Mouse (Mus musculus) forebrain, embryonic 12.5 days (tissue): Measurements from ENCODE around the gene Nthl1. TPM values are rescaled to one million over a fixed set of nuclear protein-coding genes. Genes with fewer than 3 reads are reported as not detected.

Experiments
- ATAC-seq: fragments of 200-750 bp; cut with Nextera tagmentation; 2 replicates; pipeline ENCODE4 v1.8.0; 2017; ENCODE audit warnings: moderate TSS enrichment; ENCODE audit not compliant: low FRiP score
- H3K27ac ChIP-seq: fragments of 300-500 bp; sonication (generic); 2 replicates; pipeline ENCODE4 v1.5.1; 2016; ENCODE audit warnings: mild to moderate bottlenecking
- H3K27me3 ChIP-seq: fragments of 300-500 bp; sonication (generic); 2 replicates; pipeline ENCODE4 v1.6.1; 2016; ENCODE audit warnings: mild to moderate bottlenecking
- H3K36me3 ChIP-seq: fragments of 300-500 bp; sonication (generic); replicated peaks from 2 replicates; pipeline ENCODE4 v1.6.1; 2016; ENCODE audit warnings: mild to moderate bottlenecking
- H3K4me1 ChIP-seq: fragments of 300-500 bp; sonication (generic); 2 replicates; pipeline ENCODE4 v1.6.1; 2016
- H3K4me2 ChIP-seq: fragments of 300-500 bp; sonication (generic); 2 replicates; pipeline ENCODE4 v1.6.1; 2016; ENCODE audit warnings: mild to moderate bottlenecking, moderate library complexity
- H3K4me3 ChIP-seq: fragments of 300-500 bp; sonication (generic); replicated peaks from 2 replicates; pipeline ENCODE4 v1.5.1; 2016; ENCODE audit warnings: mild to moderate bottlenecking
- H3K9ac ChIP-seq: fragments of 300-500 bp; sonication (generic); 2 replicates; pipeline ENCODE4 v1.6.1; 2016; ENCODE audit warnings: mild to moderate bottlenecking
- H3K9me3 ChIP-seq: fragments of 300-500 bp; sonication (generic); 2 replicates; pipeline ENCODE4 v1.6.1; 2016
- WGBS: fragments of 180-500 bp; shearing (Covaris S2); methylation state at CpG from one replicate; pipeline ENCODE4 v1.1.7; 2016; 5-methylcytosine and 5-hydroxymethylcytosine counted together
- microRNA-seq: library from miRNA; unstranded; fragments of <30 nt; microRNA quantifications from one replicate; pipeline ENCODE4, GENCODE M21; 2017
- polyA plus RNA-seq: library from polyadenylated mRNA; unstranded; fragments of >200 nt; fragmentation: Nextera tagmentation; extraction: Ambion mirVana; gene quantifications from 2 replicates; pipeline ENCODE4 v1.2.1, GENCODE M21; 2016

Nthl1 gene
- polyA plus RNA-seq, 1 experiment from 2014 or later = 18.8 TPM

DNA sequence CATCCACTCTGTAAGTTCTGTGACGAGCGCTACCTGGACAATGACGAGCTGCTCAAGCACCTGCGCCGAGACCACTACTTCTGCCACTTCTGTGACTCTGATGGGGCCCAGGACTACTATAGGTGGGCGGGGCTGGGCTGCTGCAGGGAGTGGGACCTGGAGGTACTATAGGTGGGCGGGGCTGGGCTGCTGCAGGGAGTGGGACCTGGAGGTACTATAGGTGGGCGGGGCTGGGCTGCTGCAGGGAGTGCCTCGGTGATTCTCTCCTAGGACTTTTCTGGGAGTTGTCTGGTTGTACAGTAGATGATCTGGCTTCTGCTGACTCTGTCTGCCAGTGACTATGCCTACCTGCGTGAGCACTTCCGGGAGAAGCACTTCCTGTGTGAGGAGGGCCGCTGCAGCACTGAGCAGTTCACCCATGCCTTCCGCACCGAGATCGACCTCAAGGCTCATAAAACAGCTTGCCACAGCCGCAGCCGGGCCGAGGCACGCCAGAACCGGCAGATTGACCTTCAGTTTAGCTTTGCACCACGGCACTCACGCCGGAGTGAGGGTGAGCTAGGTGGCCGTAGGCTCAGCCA, 45.1 kb downstream of the Nthl1 start:
- H3K9ac ChIP-seq = no peak overlapping the region
- no peaks in the 10 kb centered on the region for H3K9me3 ChIP-seq
- H3K36me3 ChIP-seq = peaks cover 62% of the 10 kb centered on the region
- H3K4me3 ChIP-seq = no peak overlapping the region
- peaks cover 6% of the 10 kb centered on the region; the same call in 1 of the 2 replicates for H3K4me1 ChIP-seq
- no peak overlapping the region for H3K4me2 ChIP-seq
- no peak for ATAC-seq
- whole genome bisulfite sequencing = 94% methylated on average over 24 of the region's 24 CpGs
- H3K27ac ChIP-seq = no peak overlapping the region
- H3K27me3 ChIP-seq = no peaks in the 10 kb centered on the region

GRCm38 (mm10) chr17:24686514-24686913, 54.0 kb downstream of the Nthl1 start:
- Histone ChIP-seq H3K27me3 (peaks cover 52% of the 10 kb centered on the region), H3K4me2 (peak overlapping the region; percentile 27; the same call in 1 of the 2 replicates), H3K4me3 (no peak overlapping the region), H3K4me1 (peaks cover 33% of the 10 kb centered on the region), H3K27ac (no peak overlapping the region), H3K9ac (no peak overlapping the region), H3K36me3 (peaks cover 11% of the 10 kb centered on the region), H3K9me3 (no peaks in the 10 kb centered on the region)
- ATAC-seq = no peak
- WGBS = 23% methylated on average over 16 of the region's 16 CpGs

DNA sequence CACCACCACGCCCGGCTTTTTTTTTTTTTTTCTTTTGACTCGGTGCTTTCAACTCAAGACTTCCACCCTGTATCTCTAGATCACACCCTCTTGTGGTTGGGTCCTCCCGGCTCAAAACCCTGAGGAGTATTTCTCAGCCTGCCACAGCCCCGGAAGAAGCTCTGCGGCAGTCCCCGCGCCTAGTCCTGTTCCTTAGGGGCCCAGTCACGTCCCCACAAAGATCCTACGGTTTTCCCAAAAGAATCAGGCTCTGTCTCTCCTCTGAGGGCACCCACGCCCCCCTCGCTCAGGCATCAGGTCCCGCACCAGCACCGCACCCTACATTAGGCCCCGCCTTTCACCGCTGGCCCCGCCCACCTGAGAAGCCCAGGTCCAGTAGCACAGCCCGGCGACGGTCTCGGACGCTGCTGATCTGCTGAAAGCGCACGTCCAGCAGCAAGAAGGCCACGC, 54.7 kb downstream of the Nthl1 start:
- WGBS = 3% methylated on average over 25 of the region's 25 CpGs
- Histone ChIP-seq H3K4me2 (peak overlapping the region; percentile 52), H3K27ac (no peak overlapping the region), H3K4me3 (peak overlapping the region; percentile 30), H3K9ac (no peak overlapping the region; the same call in 1 of the 2 replicates), H3K9me3 (no peaks in the 10 kb centered on the region), H3K27me3 (peaks cover 52% of the 10 kb centered on the region), H3K4me1 (peaks cover 33% of the 10 kb centered on the region), H3K36me3 (peaks cover 7% of the 10 kb centered on the region)
- ATAC-seq = no peak

GRCm38 (mm10) chr17:24687599-24687998, 55.1 kb downstream of the Nthl1 start:
- Histone ChIP-seq H3K4me2 (peak overlapping the region; percentile 52), H3K27ac (no peak overlapping the region), H3K4me3 (peak overlapping the region; percentile 30), H3K4me1 (peaks cover 33% of the 10 kb centered on the region), H3K9me3 (no peaks in the 10 kb centered on the region), H3K27me3 (peaks cover 52% of the 10 kb centered on the region), H3K9ac (no peak overlapping the region; the same call in 1 of the 2 replicates), H3K36me3 (peaks cover 7% of the 10 kb centered on the region)
- no peak for ATAC-seq
- WGBS = 19% methylated on average over 23 of the region's 23 CpGs

Small RNAs within 50 kb of the gene (microRNA-seq; reads per million reads assigned to microRNA genes)
- not detected for gene Gm24589

Other genes with a start within 250 kb of the Nthl1 start
- gene Rnps1, start 218.1 kb upstream of the Nthl1 start, polyA plus RNA-seq = 391 and 404 TPM in 2 replicates
- 53.5 and 61.2 TPM in 2 replicates for gene Eci1, start 206.0 kb upstream of the Nthl1 start, polyA plus RNA-seq
- 4.9 and 5.1 TPM in 2 replicates for gene Dnase1l2, start 189.6 kb upstream of the Nthl1 start, polyA plus RNA-seq
- gene E4f1, start 162.4 kb upstream of the Nthl1 start, polyA plus RNA-seq = 34.1 and 37.1 TPM in 2 replicates
- gene Pgp, start 162.3 kb upstream of the Nthl1 start, polyA plus RNA-seq = 59.3 and 60.3 TPM in 2 replicates
- not detected in 2 replicates for gene Bricd5, start 158.8 kb upstream of the Nthl1 start, polyA plus RNA-seq
- 34.4 and 37.9 TPM in 2 replicates for gene Mlst8, start 153.6 kb upstream of the Nthl1 start, polyA plus RNA-seq
- 14.8 and 16.6 TPM in 2 replicates for gene Caskin1, start 144.1 kb upstream of the Nthl1 start, polyA plus RNA-seq
- 100 and 103 TPM in 2 replicates for gene Traf7, start 104.7 kb upstream of the Nthl1 start, polyA plus RNA-seq
- gene Rab26, start 98.5 kb upstream of the Nthl1 start, polyA plus RNA-seq = 1.7 and 1.9 TPM in 2 replicates
- 15.5 and 17.9 TPM in 2 replicates for gene Pkd1, start 82.8 kb upstream of the Nthl1 start, polyA plus RNA-seq
- gene Tsc2, start 50 bp upstream of the Nthl1 start, polyA plus RNA-seq = 78.4 and 89.3 TPM in 2 replicates
- 18.3 and 21.9 TPM in 2 replicates for gene Slc9a3r2, start 17.6 kb downstream of the Nthl1 start, polyA plus RNA-seq
- gene Npw, start 25.8 kb downstream of the Nthl1 start, polyA plus RNA-seq = not detected in 2 replicates
- gene Zfp598, start 37.0 kb downstream of the Nthl1 start, polyA plus RNA-seq = 25.5 and 26.9 TPM in 2 replicates
- 27.8 and 33.5 TPM in 2 replicates for gene Syngr3, start 57.3 kb downstream of the Nthl1 start, polyA plus RNA-seq
- 49.1 and 50.2 TPM in 2 replicates for gene Gfer, start 63.5 kb downstream of the Nthl1 start, polyA plus RNA-seq
- gene Noxo1, start 63.6 kb downstream of the Nthl1 start, polyA plus RNA-seq = 1.6 and 2.6 TPM in 2 replicates
- gene Tbl3, start 75.0 kb downstream of the Nthl1 start, polyA plus RNA-seq = 94.7 and 98.0 TPM in 2 replicates
- gene Rnf151, start 85.4 kb downstream of the Nthl1 start, polyA plus RNA-seq = 0.29 TPM in 1 of 2 replicates, not detected in the other
- gene Rps2, start 85.4 kb downstream of the Nthl1 start, polyA plus RNA-seq = 946 and 1,025 TPM in 2 replicates
- 195 and 201 TPM in 2 replicates for gene Ndufb10, start 91.8 kb downstream of the Nthl1 start, polyA plus RNA-seq
- not detected in 2 replicates for gene Rpl3l, start 95.1 kb downstream of the Nthl1 start, polyA plus RNA-seq
- 18.8 and 19.5 TPM in 2 replicates for gene Msrb1, start 104.0 kb downstream of the Nthl1 start, polyA plus RNA-seq
- gene Hs3st6, start 120.3 kb downstream of the Nthl1 start, polyA plus RNA-seq = 1.1 and 1.7 TPM in 2 replicates
- not detected in 2 replicates for gene Meiob, start 171.6 kb downstream of the Nthl1 start, polyA plus RNA-seq
- gene Hagh, start 207.5 kb downstream of the Nthl1 start, polyA plus RNA-seq = 24.8 and 27.1 TPM in 2 replicates
- gene Fahd1, start 217.7 kb downstream of the Nthl1 start, polyA plus RNA-seq = 17.3 and 17.7 TPM in 2 replicates
- gene Igfals, start 233.3 kb downstream of the Nthl1 start, polyA plus RNA-seq = 0.20 TPM in 1 of 2 replicates, not detected in the other